In the genomic region with DNA sequence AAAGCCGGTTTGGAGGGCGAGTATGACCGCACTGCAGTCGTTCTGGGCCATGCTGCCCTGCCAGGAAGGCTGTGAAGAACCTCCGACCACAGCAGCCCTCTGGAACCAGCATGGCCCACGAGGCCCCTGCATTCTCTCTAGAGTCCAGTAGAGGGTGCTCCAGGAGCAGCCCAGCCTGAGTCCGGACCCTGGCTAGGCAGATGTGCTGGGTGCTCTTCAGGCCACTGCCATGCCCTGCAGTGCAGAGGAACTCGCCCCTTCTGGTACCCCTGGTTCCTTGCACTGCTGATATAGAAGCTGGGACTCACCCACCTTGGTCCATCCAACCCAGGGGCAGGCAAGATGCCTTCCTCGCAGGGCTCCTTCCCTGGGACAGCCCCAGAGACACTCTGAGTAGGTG, we compare ENCODE assay signal across 8 mouse cellular contexts. TPM values are rescaled to one million over a fixed set of nuclear protein-coding genes. Genes with fewer than 3 reads are reported as not detected.
DNase-seq lines count a peak whose midpoint lies in the region; ATAC-seq lines count a peak whose summit lies in the region.
"Had no signal": no experiment of that assay in that cellular context is flagged by ENCODE, and none has a peak within 500 bp of the region (broad histone marks: within the 10 kb centered on the region; RNA-seq: fewer than 3 reads in every experiment).

No protein-coding gene starts in this region.

- ATAC-seq in CD4-positive, CD25-positive, alpha-beta regulatory T cell, adult 4 months, result peak; percentile 64
- peak; percentile 73 for ATAC-seq in intestine, embryonic 16.5 days
- 0 out of 2 replicates have a peak, but pooled peaks have one; percentile 24 for ATAC-seq in liver, embryonic 16.5 days (ENCODE audit: low read depth)
- ATAC-seq in neural tube, embryonic 14.5 days (ENCODE audit: low read depth), result peak; percentile 81

- no peak overlapping the region for H3K4me2 ChIP-seq in intestine, embryonic 16.5 days (ENCODE audit: low read depth, low read length)
- H3K4me2 ChIP-seq in liver, embryonic 16.5 days (ENCODE audit: low read depth, low read length), result no peak overlapping the region
- H3K4me2 ChIP-seq in neural tube, embryonic 14.5 days (ENCODE audit: low read depth, low read length), result no peak overlapping the region
- H3K4me2 ChIP-seq: liver, embryonic 15.5 days had no signal

- 14% methylated on average over 9 of the region's 9 CpGs for WGBS in intestine, embryonic 16.5 days
- 8% methylated on average over 9 of the region's 9 CpGs for WGBS in liver, embryonic 16.5 days (ENCODE audit: insufficient replicate concordance)
- WGBS in neural tube, embryonic 14.5 days, result 15% methylated on average over 9 of the region's 9 CpGs

- H3K9ac ChIP-seq in intestine, embryonic 16.5 days (ENCODE audit: low read depth, low read length), result no peak overlapping the region
- H3K9ac ChIP-seq in liver, embryonic 16.5 days (ENCODE audit: low read depth, low read length), result no peak overlapping the region
- no peak overlapping the region for H3K9ac ChIP-seq in neural tube, embryonic 14.5 days (replicated peaks; ENCODE audit: low read depth, low read length)
- H3K9ac ChIP-seq: liver, embryonic 15.5 days had no signal

- H3K27ac ChIP-seq in intestine, embryonic 16.5 days (ENCODE audit: low read length), result no peak overlapping the region
- H3K27ac ChIP-seq in liver, embryonic 16.5 days (ENCODE audit: low read length), result no peak overlapping the region
- H3K27ac ChIP-seq in neural tube, embryonic 14.5 days (ENCODE audit: low read depth, low read length), result no peak overlapping the region
- H3K27ac ChIP-seq: liver, embryonic 15.5 days had no signal

- H3K36me3 ChIP-seq in intestine, embryonic 16.5 days (ENCODE audit: control insufficient read depth, insufficient read depth, low read length), result no peaks in the 10 kb centered on the region
- no peaks in the 10 kb centered on the region for H3K36me3 ChIP-seq in liver, embryonic 16.5 days (ENCODE audit: control insufficient read depth, insufficient read depth)
- H3K36me3 ChIP-seq in neural tube, embryonic 14.5 days (ENCODE audit: control insufficient read depth, insufficient read depth, low read length), result 0 out of 2 replicates have a peak, but pooled peaks cover 3% of the 10 kb centered on the region
- H3K36me3 ChIP-seq: liver, embryonic 15.5 days had no signal

- no peaks in the 10 kb centered on the region for H3K4me1 ChIP-seq in intestine, embryonic 16.5 days (ENCODE audit: control insufficient read depth, insufficient read depth, low read length)
- H3K4me1 ChIP-seq in liver, embryonic 16.5 days (ENCODE audit: control insufficient read depth, low read depth, low read length), result no peaks in the 10 kb centered on the region
- no peaks in the 10 kb centered on the region for H3K4me1 ChIP-seq in neural tube, embryonic 14.5 days (ENCODE audit: control insufficient read depth, insufficient read depth, low read length)
- H3K4me1 ChIP-seq: liver, embryonic 15.5 days had no signal

- peak; percentile 88 for DNase-seq in NIH3T3 (ENCODE audit: low read depth)
- peak; percentile 77 to 78 for DNase-seq in cerebellum, postnatal 14 days
- peak; percentile 55 to 63 for DNase-seq in frontal cortex, postnatal 36 days (ENCODE audit: low spot score in 2 of 2)

- no peaks in the 10 kb centered on the region for H3K27me3 ChIP-seq in intestine, embryonic 16.5 days (replicated peaks; ENCODE audit: control insufficient read depth, insufficient read depth, low read length)
- no peaks in the 10 kb centered on the region for H3K27me3 ChIP-seq in liver, embryonic 16.5 days (ENCODE audit: control insufficient read depth, insufficient read depth, low read depth, low read length)
- no peaks in the 10 kb centered on the region for H3K27me3 ChIP-seq in neural tube, embryonic 14.5 days (ENCODE audit: control insufficient read depth, insufficient read depth, low read length)
- H3K27me3 ChIP-seq: liver, embryonic 15.5 days had no signal

- no peak overlapping the region for H3K4me3 ChIP-seq in intestine, embryonic 16.5 days (ENCODE audit: low read length)
- no peak overlapping the region for H3K4me3 ChIP-seq in liver, embryonic 16.5 days (ENCODE audit: low read depth, low read length)
- no peak overlapping the region for H3K4me3 ChIP-seq in neural tube, embryonic 14.5 days (ENCODE audit: low read depth, low read length)
- H3K4me3 ChIP-seq: liver, embryonic 15.5 days had no signal

- H3K9me3 ChIP-seq in intestine, embryonic 16.5 days (ENCODE audit: control insufficient read depth, low read length), result no peaks in the 10 kb centered on the region
- H3K9me3 ChIP-seq in liver, embryonic 16.5 days (replicated peaks; ENCODE audit: control insufficient read depth, low read length), result no peaks in the 10 kb centered on the region
- H3K9me3 ChIP-seq in neural tube, embryonic 14.5 days (ENCODE audit: control insufficient read depth, low read length), result no peaks in the 10 kb centered on the region
- H3K9me3 ChIP-seq: liver, embryonic 15.5 days had no signal

RNA-seq across cellular contexts. Expression of gene Grip2, which starts 50.5 kb away (rescaled TPM):
- under 1 TPM; 0.29 to 0.30 TPM for polyA plus RNA-seq in CD4-positive, CD25-positive, alpha-beta regulatory T cell, adult 4 months (2017; shearing (Covaris generic))
- 0.45 and 0.53 TPM in 2 replicates for polyA plus RNA-seq in intestine, embryonic 16.5 days (2015; fragmentation: Nextera tagmentation; extraction: Ambion mirVana)
- polyA plus RNA-seq in liver, embryonic 16.5 days (2015; fragmentation: Nextera tagmentation; extraction: Ambion mirVana), result 0.02 and 0.09 TPM in 2 replicates
- 9.8 and 10.4 TPM in 2 replicates for polyA plus RNA-seq in neural tube, embryonic 14.5 days (2014; fragmentation: Nextera tagmentation; extraction: Ambion mirVana)

Comparison
In these comparisons a context has a peak if more than half of its experiments do, and no peak if none do; other contexts are left out.
1. ATAC-seq: peak in every context shown above with its lines; median percentile 81 in neural tube, embryonic 14.5 days; 73 in intestine, embryonic 16.5 days; 64 in CD4-positive, CD25-positive, alpha-beta regulatory T cell, adult 4 months; 24 in liver, embryonic 16.5 days.